Mouse (Mus musculus) testis, postnatal 10 days (tissue): ENCODE measurements around the gene Hexa.
A peak's percentile ranks its signal among the peaks of the same experiment; 100 is the strongest.

ENCODE experiments used
- DNase-seq: peaks from one replicate; pipeline ENCODE4 v3.0.0; 2021; ENCODE audit warnings: low spot score

Gene Hexa

GRCm38 (mm10) chr9:59553719-59554118, 14.4 kb downstream of the Hexa start:
- DNase-seq, result no peak

- peak; percentile 88 for DNase-seq
Observed at GRCm38 (mm10) chr9:59565600-59565999, 26.3 kb downstream of the Hexa start.

DNA sequence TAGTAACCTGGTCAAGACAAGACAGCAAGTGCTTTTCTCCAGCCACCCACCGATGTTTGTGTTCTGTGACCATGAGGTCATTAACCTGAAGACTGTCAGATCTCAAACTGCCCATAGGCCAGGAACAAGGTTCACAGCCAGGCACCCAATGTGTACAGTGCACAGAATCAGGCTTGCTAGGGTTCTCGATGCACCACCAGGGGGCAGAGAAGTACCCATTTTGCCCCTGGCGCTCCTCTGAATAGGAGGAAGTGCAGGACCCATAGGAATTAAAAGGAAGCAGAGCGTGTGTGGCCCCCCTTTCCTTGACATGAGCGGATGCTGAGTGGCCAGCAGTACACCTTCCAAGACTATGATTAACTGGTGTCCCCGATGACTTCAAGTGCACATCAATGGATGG, 27.8 kb downstream of the Hexa start:
- peak; percentile 77 for DNase-seq

DNA sequence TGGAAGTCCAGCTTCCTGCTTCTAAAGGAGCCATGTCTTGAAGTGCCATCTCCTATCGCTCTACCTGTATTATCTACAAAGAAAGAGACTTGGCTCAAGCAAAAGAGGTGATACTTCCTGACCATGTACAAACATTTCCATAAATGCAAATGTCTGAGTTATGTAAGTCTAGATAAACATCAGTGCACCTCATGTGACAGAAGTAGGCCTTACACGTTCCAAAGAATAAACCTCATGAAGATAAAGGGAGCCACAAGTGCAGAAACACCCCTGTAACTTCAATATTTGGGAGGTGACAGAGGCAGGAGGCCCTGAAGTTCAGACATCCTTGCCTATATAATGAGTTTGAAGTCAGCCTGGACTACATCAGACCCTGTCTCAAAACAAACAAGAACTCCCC, 32.5 kb downstream of the Hexa start:
- no peak for DNase-seq

DNA sequence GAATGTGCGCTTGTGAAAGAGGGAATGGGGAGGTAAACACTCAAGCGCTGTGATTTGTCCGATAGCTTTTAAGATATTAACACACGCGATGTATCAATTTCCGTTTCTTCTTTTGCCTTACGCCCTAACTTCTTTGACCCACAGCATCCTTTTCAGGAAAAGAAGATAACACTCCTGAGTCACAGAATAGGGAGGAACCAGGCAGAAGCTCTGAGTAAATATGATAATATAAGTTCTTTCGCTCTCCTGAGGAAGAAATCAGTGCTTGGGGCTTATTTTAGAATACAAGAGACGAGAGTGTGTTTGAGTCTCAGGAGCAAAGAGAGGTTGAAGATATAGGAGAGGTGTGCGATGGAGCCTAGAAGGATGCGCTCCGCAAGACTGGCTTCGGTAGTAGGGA, 38.1 kb downstream of the Hexa start:
- no peak for DNase-seq

GRCm38 (mm10) chr9:59577844-59578504, 38.6 kb downstream of the Hexa start, which contains the start of gene Celf6:
Celf6 (plus strand) TSS chr9:59577917.
- peak; percentile 95 for DNase-seq

GRCm38 (mm10) chr9:59578505-59578867, 39.1 kb downstream of the Hexa start:
- no peak for DNase-seq

DNA sequence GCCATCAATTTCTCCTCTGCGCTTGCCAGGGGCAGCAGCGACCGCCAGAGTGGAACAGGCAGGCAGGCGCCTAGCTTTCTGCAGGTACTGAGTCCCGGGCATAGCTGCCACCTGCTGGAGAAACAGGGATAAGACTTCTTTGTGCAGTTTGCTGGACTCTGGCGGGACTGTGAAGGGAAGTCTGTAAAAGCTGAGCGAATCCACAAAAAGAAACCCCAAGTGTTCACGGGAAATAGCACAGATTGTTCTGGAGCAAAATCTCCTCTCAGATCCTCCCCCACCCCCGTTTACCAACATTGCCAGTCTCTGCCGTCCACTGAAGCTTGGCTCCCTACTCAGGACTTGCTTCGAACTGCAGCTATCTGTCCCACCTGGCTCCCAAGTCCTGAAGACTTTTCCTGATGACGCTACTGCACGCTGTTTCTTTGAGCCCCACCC, 45.5 kb downstream of the Hexa start:
- DNase-seq, result peak; percentile 75

DNA sequence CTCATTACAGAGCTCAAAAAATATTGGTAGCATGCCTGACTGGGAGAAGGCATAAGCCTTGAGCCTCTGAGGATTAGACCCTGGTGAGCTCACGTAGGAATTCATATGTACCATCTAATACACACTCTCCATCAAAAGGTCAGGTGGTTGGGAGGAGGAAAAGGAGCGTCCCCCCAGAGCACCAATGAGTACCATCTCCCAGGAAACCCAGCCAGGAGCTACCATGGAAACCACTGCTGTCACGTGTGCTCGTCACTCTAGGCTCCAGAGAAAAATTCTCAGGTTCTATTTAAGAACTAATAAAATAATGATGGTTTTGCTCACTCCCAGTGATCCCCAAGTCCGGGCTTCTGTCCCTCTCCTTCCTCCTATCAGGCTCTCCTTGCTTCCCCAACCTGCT, 48.9 kb downstream of the Hexa start:
- DNase-seq, result no peak

GRCm38 (mm10) chr9:59588710-59589671, 49.7 kb downstream of the Hexa start:
- DNase-seq, result no peak

DNA sequence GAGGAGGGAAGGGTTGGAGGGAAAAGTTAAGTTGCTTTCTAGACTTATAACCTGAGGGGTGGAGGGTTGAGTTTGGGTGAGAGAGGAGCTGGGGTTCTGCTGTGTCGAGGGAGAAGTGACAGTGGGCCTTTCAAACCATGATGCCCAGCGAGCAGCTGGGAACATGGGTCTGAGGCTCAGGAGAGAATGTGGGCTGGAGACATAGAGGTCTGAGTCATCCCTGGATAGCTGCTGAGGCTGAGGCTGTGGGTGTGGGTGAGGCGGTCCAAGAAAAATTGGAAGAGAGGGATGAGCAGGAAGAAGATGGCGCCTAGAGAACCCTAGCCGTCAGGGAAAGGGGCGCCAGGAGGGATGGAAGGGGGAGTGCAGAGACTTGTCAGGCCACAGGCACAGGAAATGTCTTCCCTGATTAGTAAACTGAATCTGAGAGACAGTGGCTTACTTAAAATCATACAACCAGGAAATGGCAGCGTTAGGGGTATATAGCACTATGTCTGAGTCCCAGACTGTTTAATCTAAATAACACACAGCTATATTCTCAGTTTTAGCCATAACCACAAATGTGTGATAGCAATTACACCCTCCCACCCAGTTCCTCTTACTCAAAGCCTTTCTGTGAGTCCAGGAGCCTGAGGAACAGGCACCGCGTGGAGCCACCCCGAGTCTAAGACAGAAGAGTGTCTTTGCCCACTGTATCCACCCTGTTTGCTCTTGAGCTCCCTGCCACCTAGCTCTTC, 50.5 kb downstream of the Hexa start:
- DNase-seq, result no peak

DNA sequence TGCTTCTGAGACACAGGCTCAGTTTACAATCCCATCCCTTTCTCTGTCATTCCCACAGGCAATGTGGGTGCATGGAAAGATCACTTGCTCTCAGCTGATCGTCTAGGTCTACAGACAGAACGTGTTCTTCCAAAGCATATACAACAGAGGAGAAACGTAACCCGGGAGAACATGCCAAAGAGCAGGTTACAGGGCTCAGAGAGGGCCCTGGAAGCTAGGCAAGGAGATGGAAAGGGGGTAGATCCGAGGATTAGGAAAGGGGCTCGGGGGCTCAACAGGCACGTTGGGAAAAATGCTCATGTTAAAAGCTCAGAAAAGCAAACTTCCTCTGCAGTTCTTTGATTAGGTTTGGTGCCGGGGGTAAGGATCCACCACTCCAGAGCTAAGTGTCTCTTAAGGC, 62.3 kb downstream of the Hexa start:
- DNase-seq, result no peak

GRCm38 (mm10) chr9:59605967-59606366, 66.6 kb downstream of the Hexa start:
- no peak for DNase-seq

- DNase-seq, result no peak
Observed at GRCm38 (mm10) chr9:59610950-59611349, 71.6 kb downstream of the Hexa start.
